Mouse (Mus musculus): ENCODE data around the gene Tcf7l2. TPM values are rescaled to one million over a fixed set of nuclear protein-coding genes. Genes with fewer than 3 reads are reported as not detected.

Gene Tcf7l2
- polyA plus RNA-seq, 1 experiment from 2014 or later: 729 TPM

DNA sequence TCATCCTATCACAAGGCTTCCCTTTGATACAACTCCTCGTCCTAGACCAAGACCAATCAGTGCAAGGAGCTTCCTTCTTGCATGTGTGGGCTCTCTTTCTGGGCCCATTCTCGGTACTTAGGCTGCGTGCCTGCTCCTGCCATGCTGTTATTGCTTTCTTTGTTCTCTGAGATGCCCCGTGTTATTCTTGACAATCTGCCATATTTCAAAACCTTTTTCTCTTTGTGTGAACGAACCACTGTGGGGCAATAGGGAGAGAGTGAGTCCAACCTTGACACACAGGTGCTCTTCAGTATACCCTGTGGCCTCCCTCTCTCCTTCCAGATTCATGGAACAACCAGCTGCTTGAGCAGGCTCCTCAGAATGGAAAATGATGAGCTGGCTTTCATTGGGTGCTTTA, 30.8 kb upstream of the Tcf7l2 start:
- 80% methylated on average over 5 of the region's 5 CpGs for WGBS
- H3K27ac ChIP-seq: no peak overlapping the region
- H3K9me3 ChIP-seq: no peaks in the 10 kb centered on the region
- H3K9ac ChIP-seq: no peak overlapping the region
- H3K4me3 ChIP-seq: no peak overlapping the region
- no peak for ATAC-seq (replicated peaks)
- no peak overlapping the region for H3K4me2 ChIP-seq
- no peaks in the 10 kb centered on the region for H3K36me3 ChIP-seq (replicated peaks)
- H3K27me3 ChIP-seq (replicated peaks): 0 out of 2 replicates have a peak, but pooled peaks cover 3% of the 10 kb centered on the region
- no peaks in the 10 kb centered on the region for H3K4me1 ChIP-seq

DNA sequence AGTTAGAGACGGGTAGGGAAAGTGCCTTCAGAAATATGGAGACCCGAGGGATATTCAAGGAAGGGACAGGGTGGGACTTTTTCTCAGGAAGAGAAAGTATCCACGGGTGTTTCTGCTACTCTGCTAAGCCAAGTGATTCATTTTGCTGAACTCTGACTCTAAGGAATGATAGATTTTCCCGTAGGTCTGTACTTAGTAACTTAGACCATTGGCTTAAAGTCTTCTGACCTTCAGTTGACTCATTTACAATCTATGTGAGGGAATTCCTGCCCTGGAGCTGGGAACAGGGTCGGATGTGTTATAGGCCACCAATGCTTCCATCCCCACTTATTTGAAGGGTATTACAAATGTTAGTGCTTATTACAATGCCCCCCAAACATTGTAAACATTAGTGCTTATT, 29.9 kb upstream of the Tcf7l2 start:
- Histone ChIP-seq H3K36me3 (replicated peaks) (no peaks in the 10 kb centered on the region), H3K4me3 (no peak overlapping the region), H3K27ac (no peak overlapping the region), H3K4me1 (no peaks in the 10 kb centered on the region), H3K4me2 (no peak overlapping the region), H3K27me3 (replicated peaks) (0 out of 2 replicates have a peak, but pooled peaks cover 3% of the 10 kb centered on the region), H3K9me3 (no peaks in the 10 kb centered on the region), H3K9ac (no peak overlapping the region)
- no peak for ATAC-seq (replicated peaks)
- 93% methylated on average over 5 of the region's 5 CpGs for WGBS

DNA sequence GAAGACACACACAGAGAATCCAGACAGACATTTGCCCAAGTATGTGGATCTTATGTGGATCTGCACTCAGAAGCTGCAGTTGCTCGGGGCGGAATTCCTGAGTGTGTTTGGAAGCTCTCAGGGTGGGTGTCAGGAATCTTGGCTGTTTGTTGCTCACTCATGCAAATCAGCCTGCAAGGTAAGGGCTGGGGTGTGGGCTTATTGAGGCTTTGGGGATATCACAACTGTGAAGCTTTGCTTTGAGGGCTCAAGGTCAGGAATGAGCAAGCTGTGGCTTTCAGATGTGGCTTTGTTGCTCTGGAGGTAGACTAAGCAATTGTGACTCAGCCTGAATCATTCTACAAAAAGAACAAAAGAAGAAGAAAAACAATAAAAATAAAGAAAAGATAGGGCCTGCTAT, 28.9 kb upstream of the Tcf7l2 start:
- no peaks in the 10 kb centered on the region for H3K4me1 ChIP-seq
- no peak for ATAC-seq (replicated peaks)
- 0 out of 2 replicates have a peak, but pooled peaks cover 3% of the 10 kb centered on the region for H3K27me3 ChIP-seq (replicated peaks)
- 88% methylated on average over 2 of the region's 2 CpGs for WGBS
- H3K36me3 ChIP-seq (replicated peaks): no peaks in the 10 kb centered on the region
- H3K27ac ChIP-seq: no peak overlapping the region
- no peak overlapping the region for H3K4me2 ChIP-seq
- H3K9me3 ChIP-seq: no peaks in the 10 kb centered on the region
- no peak overlapping the region for H3K4me3 ChIP-seq
- H3K9ac ChIP-seq: no peak overlapping the region

DNA sequence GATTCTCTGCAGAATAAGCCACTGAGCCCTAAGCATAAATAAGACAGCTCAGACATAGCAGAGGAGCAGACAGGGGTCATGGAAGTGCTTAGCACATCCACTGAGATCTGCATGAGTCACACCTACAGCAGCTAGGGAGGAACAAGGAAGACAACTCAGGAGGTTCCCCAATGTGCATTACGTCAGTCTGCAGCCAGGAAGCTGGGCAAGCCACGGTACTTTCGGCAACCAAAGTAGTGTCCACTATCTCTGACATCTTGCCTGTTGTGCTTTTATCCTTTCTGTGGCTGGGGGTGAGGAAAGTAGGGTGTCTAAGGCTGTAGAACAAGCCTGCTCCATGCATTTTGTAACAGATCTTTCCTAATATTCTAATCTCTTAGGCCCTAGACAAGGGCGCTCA, 27.6 kb upstream of the Tcf7l2 start:
- no peak overlapping the region for H3K9ac ChIP-seq
- H3K27me3 ChIP-seq (replicated peaks): 0 out of 2 replicates have a peak, but pooled peaks cover 3% of the 10 kb centered on the region
- no peaks in the 10 kb centered on the region for H3K4me1 ChIP-seq
- no peaks in the 10 kb centered on the region for H3K9me3 ChIP-seq
- no peak overlapping the region for H3K4me3 ChIP-seq
- no peaks in the 10 kb centered on the region for H3K36me3 ChIP-seq (replicated peaks)
- 97% methylated on average over 4 of the region's 4 CpGs for WGBS
- no peak overlapping the region for H3K4me2 ChIP-seq
- H3K27ac ChIP-seq: no peak overlapping the region
- no peak for ATAC-seq (replicated peaks)

DNA sequence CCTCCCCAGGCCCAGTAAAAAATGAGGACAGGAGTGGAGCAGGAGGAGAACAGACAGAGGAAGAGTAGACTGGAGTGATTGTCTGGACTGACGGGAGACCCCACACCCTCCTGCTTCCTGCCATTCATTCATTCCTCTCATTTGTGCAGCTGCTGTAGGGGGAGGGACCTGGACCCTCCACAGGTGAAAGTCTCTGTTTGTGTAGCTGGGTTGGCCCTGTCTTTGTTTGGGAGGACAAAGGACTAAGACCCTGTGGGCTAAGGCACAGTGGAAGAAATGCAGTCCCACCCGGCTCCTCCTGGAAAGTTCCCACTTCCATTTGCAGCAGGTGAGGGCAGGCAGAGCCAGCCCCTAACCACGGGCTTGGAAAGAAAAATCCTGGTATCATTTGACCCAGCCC, 27.0 kb upstream of the Tcf7l2 start:
- no peak for ATAC-seq (replicated peaks)
- Histone ChIP-seq H3K4me2 (no peak overlapping the region), H3K4me3 (no peak overlapping the region), H3K27ac (no peak overlapping the region), H3K4me1 (no peaks in the 10 kb centered on the region), H3K9ac (no peak overlapping the region), H3K36me3 (replicated peaks) (no peaks in the 10 kb centered on the region), H3K9me3 (no peaks in the 10 kb centered on the region), H3K27me3 (replicated peaks) (0 out of 2 replicates have a peak, but pooled peaks cover 3% of the 10 kb centered on the region)
- 63% methylated on average over 3 of the region's 3 CpGs for WGBS

DNA sequence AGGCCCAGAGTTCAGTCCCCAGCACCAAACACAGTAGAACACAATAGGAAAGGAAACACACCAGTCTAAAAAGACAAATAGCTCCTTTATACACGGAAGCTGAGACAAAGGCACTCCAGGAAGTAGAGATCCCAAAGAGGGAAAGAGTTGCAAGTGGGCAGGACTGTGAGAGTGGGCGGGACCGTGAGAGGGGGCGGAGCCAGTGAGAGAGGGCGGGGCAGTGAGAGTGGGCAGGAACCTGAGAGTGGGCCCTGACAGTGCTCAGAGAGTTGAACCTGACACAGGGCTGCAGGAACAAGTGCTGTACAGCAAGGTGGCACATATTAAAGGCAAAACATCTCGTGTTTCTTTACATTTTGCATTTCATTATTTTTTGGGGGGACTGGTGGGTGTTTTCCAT, 22.5 kb upstream of the Tcf7l2 start:
- H3K36me3 ChIP-seq (replicated peaks): no peaks in the 10 kb centered on the region
- H3K4me3 ChIP-seq: no peak overlapping the region
- H3K9me3 ChIP-seq: no peaks in the 10 kb centered on the region
- H3K4me2 ChIP-seq: no peak overlapping the region
- no peak overlapping the region for H3K27ac ChIP-seq
- 0 out of 2 replicates have a peak, but pooled peaks cover 3% of the 10 kb centered on the region for H3K27me3 ChIP-seq (replicated peaks)
- WGBS: 80% methylated on average over 6 of the region's 6 CpGs
- H3K4me1 ChIP-seq: no peaks in the 10 kb centered on the region
- H3K9ac ChIP-seq: no peak overlapping the region
- no peak for ATAC-seq (replicated peaks)

DNA sequence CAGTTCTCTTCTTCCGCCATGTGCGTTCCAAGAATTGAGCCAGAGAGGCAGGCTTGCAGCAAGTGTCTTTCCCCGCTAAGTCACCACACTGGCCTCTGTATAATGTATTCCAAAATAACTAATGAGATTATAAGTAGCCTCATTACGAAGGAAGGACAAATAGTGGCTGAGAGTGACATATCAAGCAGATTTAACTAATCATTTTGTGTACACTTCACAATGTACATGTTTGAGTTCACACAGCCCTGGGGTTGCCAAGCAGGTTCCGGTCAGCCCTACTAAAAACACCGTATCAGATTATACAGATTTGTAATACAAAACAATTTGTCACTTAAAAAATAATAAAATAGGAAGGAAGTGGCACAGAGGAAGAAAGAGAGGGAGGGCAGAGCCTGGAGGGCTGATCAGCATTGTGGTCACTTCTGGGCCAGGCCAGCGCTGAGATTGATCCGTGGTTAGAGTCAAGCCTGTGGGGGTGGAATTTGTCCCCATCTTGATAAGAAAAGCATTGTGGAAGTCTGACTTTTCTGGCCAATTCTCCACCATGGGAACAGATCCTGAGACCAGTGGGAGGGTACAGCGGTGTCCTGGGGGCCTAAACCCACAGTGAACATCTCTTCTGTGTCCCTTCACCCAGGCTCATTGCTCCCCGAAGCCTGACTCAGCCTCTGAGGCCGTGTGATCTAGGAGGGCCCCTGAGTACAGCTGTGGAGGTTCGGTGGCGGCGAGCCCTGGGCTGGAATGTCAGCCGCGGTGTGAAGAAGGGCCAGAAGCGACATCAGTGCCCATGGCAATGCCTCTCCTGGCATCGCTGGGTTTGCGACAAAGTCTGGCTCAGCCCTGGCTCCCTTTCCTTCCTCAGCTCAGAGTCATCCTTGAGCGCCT, 21.9 kb upstream of the Tcf7l2 start:
- Histone ChIP-seq H3K4me2 (no peak overlapping the region), H3K4me1 (no peaks in the 10 kb centered on the region), H3K9ac (no peak overlapping the region), H3K27me3 (replicated peaks) (no peaks in the 10 kb centered on the region), H3K27ac (no peak overlapping the region), H3K9me3 (no peaks in the 10 kb centered on the region), H3K4me3 (no peak overlapping the region), H3K36me3 (replicated peaks) (no peaks in the 10 kb centered on the region)
- 71% methylated on average over 20 of the region's 20 CpGs for WGBS
- ATAC-seq (replicated peaks): no peak

DNA sequence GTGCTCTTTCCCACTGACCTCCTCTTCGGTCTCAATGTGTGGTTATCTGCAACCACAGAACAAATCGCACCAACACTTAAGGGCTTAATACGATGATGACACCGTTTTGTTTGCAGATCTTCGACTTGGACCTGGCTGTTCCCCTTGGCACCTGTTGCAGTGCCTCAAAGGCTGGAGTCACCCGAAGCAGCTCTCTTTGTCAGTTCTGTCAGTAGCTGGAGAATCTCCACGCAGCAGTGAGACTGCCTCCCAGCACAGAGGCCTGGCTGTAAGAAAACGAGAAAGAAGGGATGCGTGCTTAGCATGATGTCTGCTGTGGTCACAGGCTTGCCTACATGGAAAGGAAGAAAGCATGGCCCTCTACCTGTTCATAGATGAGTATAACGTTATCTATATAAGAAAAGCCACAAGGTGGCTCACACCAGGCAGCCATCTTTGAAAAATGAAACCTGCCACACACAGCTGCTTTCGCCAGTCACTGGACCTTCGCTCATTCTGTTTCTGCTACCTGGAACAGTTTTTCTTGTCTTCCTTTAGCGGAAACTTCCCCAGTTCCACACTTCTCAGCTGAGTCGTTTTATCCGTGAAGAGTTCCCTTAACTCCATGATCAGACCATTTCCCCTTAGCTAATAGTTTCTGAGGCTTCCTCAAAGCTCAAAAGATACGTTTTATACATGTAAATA, 21.1 kb upstream of the Tcf7l2 start:
- no peak overlapping the region for H3K9ac ChIP-seq
- no peaks in the 10 kb centered on the region for H3K36me3 ChIP-seq (replicated peaks)
- H3K4me2 ChIP-seq: no peak overlapping the region
- 81% methylated on average over 16 of the region's 16 CpGs for WGBS
- no peak overlapping the region for H3K4me3 ChIP-seq
- no peaks in the 10 kb centered on the region for H3K4me1 ChIP-seq
- H3K27me3 ChIP-seq (replicated peaks): no peaks in the 10 kb centered on the region
- H3K27ac ChIP-seq: no peak overlapping the region
- no peaks in the 10 kb centered on the region for H3K9me3 ChIP-seq
- ATAC-seq (replicated peaks): no peak

DNA sequence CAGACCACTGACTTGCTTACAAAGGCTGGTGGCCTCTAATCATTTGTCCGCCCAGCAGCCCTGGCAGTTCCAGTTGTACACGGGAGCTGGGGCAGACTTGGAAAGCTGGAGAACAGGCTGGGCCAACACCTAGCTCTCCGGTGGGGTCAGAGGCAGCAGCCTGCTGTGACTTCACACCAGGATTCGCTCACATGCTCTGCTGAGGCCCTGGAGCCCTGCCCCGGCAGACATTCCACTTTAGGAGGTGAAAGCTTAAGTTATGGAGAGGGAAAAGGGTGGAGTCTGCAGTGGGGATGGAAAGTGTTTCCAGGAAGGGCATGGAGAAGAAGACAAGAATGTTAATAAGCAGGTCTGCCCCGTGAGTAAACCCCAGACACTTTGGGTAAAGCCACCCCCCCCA, 19.2 kb upstream of the Tcf7l2 start:
- Histone ChIP-seq H3K4me3 (no peak overlapping the region), H3K9ac (no peak overlapping the region), H3K36me3 (replicated peaks) (no peaks in the 10 kb centered on the region), H3K4me1 (no peaks in the 10 kb centered on the region), H3K27me3 (replicated peaks) (no peaks in the 10 kb centered on the region), H3K27ac (no peak overlapping the region), H3K9me3 (no peaks in the 10 kb centered on the region), H3K4me2 (no peak overlapping the region)
- no peak for ATAC-seq (replicated peaks)
- 47% methylated on average over 6 of the region's 6 CpGs for WGBS

DNA sequence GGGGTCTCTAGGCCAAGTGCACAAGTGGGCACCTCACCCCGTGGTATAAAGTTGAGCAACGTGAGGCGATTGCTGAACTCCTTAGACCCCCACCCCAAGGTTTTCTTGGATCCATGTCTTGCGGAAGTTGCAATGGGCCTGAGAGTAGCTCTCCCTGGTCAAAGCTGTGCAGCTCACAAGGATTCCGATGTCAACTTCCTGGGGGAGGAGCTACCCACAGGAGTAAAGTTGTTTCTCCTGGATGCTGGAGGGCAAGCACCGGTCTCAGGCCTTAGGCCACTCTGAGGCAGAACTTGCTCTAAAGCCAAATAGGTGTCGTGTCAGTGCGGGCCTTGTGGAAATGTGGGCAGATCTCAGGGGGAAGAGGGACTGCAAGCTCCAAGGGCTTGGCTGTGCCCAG, 12.2 kb upstream of the Tcf7l2 start:
- Histone ChIP-seq H3K9ac (no peak overlapping the region), H3K27me3 (replicated peaks) (no peaks in the 10 kb centered on the region), H3K4me1 (no peaks in the 10 kb centered on the region), H3K36me3 (replicated peaks) (no peaks in the 10 kb centered on the region), H3K4me3 (no peak overlapping the region), H3K27ac (no peak overlapping the region), H3K9me3 (no peaks in the 10 kb centered on the region), H3K4me2 (no peak overlapping the region)
- WGBS: 87% methylated on average over 8 of the region's 8 CpGs
- no peak for ATAC-seq (replicated peaks)

DNA sequence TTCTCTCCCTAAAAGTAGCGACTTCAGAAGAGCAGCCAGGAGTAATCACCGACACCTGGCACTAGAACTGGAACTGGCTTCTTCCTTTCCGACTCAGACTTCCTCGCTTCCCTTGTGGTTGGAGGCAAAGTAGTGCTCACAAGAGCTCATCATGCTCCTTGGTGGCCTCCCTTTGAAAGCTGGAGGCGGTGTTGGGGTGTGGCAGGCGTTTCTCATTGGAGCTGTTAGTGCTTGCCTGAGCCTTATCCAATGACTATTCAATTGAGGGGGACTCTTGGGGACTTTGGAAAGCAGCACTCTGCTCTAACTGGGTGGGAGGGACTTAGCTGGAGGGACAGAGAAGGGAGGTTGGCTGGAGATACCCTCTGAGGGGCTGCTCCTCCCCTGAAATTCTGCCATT, 9.1 kb upstream of the Tcf7l2 start:
- Histone ChIP-seq H3K27me3 (replicated peaks) (no peaks in the 10 kb centered on the region), H3K9me3 (no peaks in the 10 kb centered on the region), H3K36me3 (replicated peaks) (no peaks in the 10 kb centered on the region), H3K9ac (no peak overlapping the region), H3K4me3 (no peak overlapping the region), H3K27ac (no peak overlapping the region), H3K4me2 (no peak overlapping the region), H3K4me1 (no peaks in the 10 kb centered on the region)
- ATAC-seq (replicated peaks): no peak
- 53% methylated on average over 6 of the region's 6 CpGs for WGBS

DNA sequence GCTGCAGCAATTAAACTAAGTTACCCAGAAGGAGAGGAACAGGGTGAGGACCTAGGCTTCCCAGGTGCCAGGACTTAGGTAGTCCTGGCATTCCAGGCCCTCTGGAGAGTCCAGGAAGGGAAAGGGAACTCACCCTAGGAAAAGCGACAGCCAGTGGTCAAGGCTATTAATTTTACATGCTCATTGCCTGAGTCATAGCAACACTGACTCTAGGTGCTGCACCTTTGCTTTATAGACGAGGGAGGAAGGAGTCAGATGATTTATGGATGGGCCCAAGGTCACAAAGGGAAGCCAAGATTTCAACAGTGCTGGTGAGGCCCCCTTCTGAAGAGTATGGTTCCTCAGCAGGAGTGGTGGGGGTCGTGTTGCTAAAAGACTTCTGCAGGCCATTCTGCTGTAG, 8.6 kb upstream of the Tcf7l2 start:
- H3K9ac ChIP-seq: no peak overlapping the region
- H3K4me1 ChIP-seq: no peaks in the 10 kb centered on the region
- ATAC-seq (replicated peaks): no peak
- H3K4me2 ChIP-seq: no peak overlapping the region
- H3K4me3 ChIP-seq: no peak overlapping the region
- H3K27ac ChIP-seq: no peak overlapping the region
- H3K27me3 ChIP-seq (replicated peaks): no peaks in the 10 kb centered on the region
- WGBS: 70% methylated on average over 3 of the region's 3 CpGs
- H3K9me3 ChIP-seq: no peaks in the 10 kb centered on the region
- no peaks in the 10 kb centered on the region for H3K36me3 ChIP-seq (replicated peaks)

DNA sequence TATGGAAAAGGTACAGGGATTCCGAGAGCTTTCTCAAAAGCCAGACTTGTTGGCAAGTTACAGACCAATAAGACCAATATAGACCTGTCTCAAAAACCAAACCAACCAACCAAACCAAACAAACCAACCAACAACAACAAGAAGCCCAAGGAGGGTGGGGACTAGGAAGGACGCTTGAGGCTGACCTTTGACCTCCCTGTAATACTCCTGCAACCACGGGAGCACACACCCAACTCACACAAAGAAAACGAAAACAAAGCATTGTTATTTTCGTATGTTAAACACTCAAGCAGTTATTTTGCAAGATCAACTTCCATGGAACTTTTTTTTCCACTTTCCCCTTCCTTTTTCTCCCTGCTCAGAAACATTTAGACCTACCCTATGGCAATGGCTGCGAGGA, 5.6 kb upstream of the Tcf7l2 start:
- Histone ChIP-seq H3K4me1 (peaks cover 7% of the 10 kb centered on the region; the same call in 1 of the 2 replicates), H3K27me3 (replicated peaks) (no peaks in the 10 kb centered on the region), H3K4me2 (no peak overlapping the region), H3K27ac (no peak overlapping the region), H3K9me3 (no peaks in the 10 kb centered on the region), H3K36me3 (replicated peaks) (no peaks in the 10 kb centered on the region), H3K4me3 (no peak overlapping the region), H3K9ac (no peak overlapping the region)
- no peak for ATAC-seq (replicated peaks)
- WGBS: 63% methylated on average over 6 of the region's 6 CpGs
